Mouse (Mus musculus) liver, embryonic 16.5 days (tissue): Measurements from ENCODE around the gene Prdm8. TPM values are rescaled to one million over a fixed set of nuclear protein-coding genes. Genes with fewer than 3 reads are reported as not detected.

Experiments used
- ATAC-seq: fragments of 200-750 bp; cut with Nextera tagmentation; 2 replicates; pipeline ENCODE4 v1.8.0; 2017; ENCODE audit warnings: low read depth, mild to moderate bottlenecking, moderate number of reproducible peaks, moderate library complexity
- H3K27ac ChIP-seq: fragments of 300-500 bp; sonication (generic); 2 replicates; pipeline ENCODE4 v1.5.1; 2014; ENCODE audit warnings: mild to moderate bottlenecking, low read length
- H3K27me3 ChIP-seq: fragments of 300-500 bp; sonication (generic); 2 replicates; pipeline ENCODE4 v1.6.1; 2014; ENCODE audit warnings: low read depth, low read length, mixed read lengths; ENCODE audit not compliant: control insufficient read depth, insufficient read depth
- H3K36me3 ChIP-seq: fragments of 300-500 bp; sonication (generic); 2 replicates; pipeline ENCODE4 v1.6.1; 2014; ENCODE audit warnings: mild to moderate bottlenecking; ENCODE audit not compliant: control insufficient read depth, insufficient read depth
- H3K4me1 ChIP-seq: fragments of 300-500 bp; sonication (generic); 2 replicates; pipeline ENCODE4 v1.6.1; 2014; ENCODE audit warnings: low read depth, low read length, mixed read lengths; ENCODE audit not compliant: control insufficient read depth
- H3K4me2 ChIP-seq: fragments of 300-500 bp; sonication (generic); 2 replicates; pipeline ENCODE4 v1.6.1; 2014; ENCODE audit warnings: low read depth, low read length, mixed read lengths
- H3K4me3 ChIP-seq: fragments of 300-500 bp; sonication (generic); 2 replicates; pipeline ENCODE4 v1.5.1; 2014; ENCODE audit warnings: low read depth, mild to moderate bottlenecking, low read length
- H3K9ac ChIP-seq: fragments of 300-500 bp; sonication (generic); 2 replicates; pipeline ENCODE4 v1.6.1; 2014; ENCODE audit warnings: low read depth, low read length
- H3K9me3 ChIP-seq: fragments of 300-500 bp; sonication (generic); replicated peaks from 2 replicates; pipeline ENCODE4 v1.6.1; 2016; ENCODE audit warnings: low read length; ENCODE audit not compliant: control insufficient read depth
- WGBS: fragments of 180-500 bp; shearing (Covaris S2); extraction: QIAGEN DNeasy Blood & Tissue Kit; methylation state at CpG from one replicate; pipeline ENCODE4 v1.1.7; 2014; ENCODE audit not compliant: insufficient replicate concordance; 5-methylcytosine and 5-hydroxymethylcytosine counted together
- polyA plus RNA-seq: library from polyadenylated mRNA; unstranded; fragments of >200 nt; fragmentation: Nextera tagmentation; extraction: Ambion mirVana; gene quantifications from 2 replicates; pipeline ENCODE4 v1.2.1, GENCODE M21; 2015

The Prdm8 gene
- polyA plus RNA-seq, 1 experiment from 2014 or later: not detected

DNA sequence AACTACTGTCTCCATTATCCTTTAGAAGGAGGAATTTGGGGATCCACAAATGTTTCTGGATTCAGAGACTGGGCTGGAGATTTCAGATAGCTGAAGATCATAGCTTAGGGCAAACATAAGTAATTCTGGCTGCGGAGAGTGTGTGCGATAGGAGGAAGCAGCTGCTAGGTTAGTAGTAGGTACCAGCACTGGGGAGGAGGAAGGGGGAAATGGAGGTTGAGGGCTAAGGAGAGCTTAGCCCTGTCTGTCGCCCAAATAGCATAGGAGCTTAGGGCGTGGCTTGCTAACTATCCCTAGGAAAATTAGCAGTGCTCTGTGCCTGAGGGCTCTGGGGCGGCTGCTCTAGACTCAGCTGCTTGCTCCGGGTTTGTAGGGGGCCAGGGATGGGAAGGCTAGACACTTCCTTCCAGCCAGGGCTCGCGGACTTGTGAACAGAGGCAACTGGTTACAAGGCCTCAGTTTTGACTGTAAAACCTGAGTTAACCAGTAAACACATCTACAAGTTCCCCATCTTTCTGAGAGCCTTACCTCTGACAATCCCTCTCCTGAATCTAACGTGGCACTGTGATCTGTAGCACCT lies 4.7 kb downstream of the Prdm8 start:
- H3K36me3 ChIP-seq: no peaks in the 10 kb centered on the region
- 4% methylated on average over 9 of the region's 9 CpGs for WGBS
- no peak overlapping the region for H3K9ac ChIP-seq
- no peak overlapping the region for H3K4me2 ChIP-seq
- no peaks in the 10 kb centered on the region for H3K9me3 ChIP-seq
- H3K4me1 ChIP-seq: no peaks in the 10 kb centered on the region; the same call in none of the 2 replicates
- H3K4me3 ChIP-seq: no peak overlapping the region
- ATAC-seq: no peak
- peaks cover 69% of the 10 kb centered on the region for H3K27me3 ChIP-seq
- no peak overlapping the region for H3K27ac ChIP-seq

- no peaks in the 10 kb centered on the region; the same call in 1 of the 2 replicates for H3K4me1 ChIP-seq
- H3K27ac ChIP-seq: no peak overlapping the region
- no peaks in the 10 kb centered on the region for H3K9me3 ChIP-seq
- H3K9ac ChIP-seq: no peak overlapping the region
- no peaks in the 10 kb centered on the region for H3K36me3 ChIP-seq
- 3% methylated on average over 15 of the region's 15 CpGs for WGBS
- H3K27me3 ChIP-seq: peaks cover 60% of the 10 kb centered on the region
- no peak overlapping the region for H3K4me3 ChIP-seq
- H3K4me2 ChIP-seq: no peak overlapping the region
- ATAC-seq: no peak
Measured at GRCm38 (mm10) chr5:98172502-98173181, 5.6 kb downstream of the Prdm8 start.

DNA sequence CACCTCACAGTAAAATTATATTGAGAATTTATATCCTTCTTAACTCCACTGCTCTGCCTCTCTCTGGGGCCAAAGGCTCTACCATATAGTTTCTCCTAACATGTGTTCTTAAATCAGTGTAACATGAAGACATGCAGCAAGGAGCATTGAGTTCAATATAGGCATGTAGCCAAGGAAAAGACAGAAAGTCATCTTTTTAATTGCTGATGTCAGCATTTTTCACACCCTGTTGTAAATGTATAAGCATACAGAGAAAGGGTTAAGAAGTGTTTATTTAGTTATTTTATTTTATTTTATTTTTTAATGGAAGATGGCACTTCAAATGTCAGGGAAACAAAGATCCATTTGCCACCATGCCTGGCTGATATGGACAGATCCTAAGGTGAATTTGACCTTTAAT lies 6.7 kb downstream of the Prdm8 start:
- H3K36me3 ChIP-seq: no peaks in the 10 kb centered on the region
- H3K9me3 ChIP-seq: no peaks in the 10 kb centered on the region
- peaks cover 55% of the 10 kb centered on the region for H3K27me3 ChIP-seq
- no peak overlapping the region for H3K9ac ChIP-seq
- no peak for ATAC-seq
- H3K4me3 ChIP-seq: no peak overlapping the region
- no peak overlapping the region for H3K27ac ChIP-seq
- no peak overlapping the region for H3K4me2 ChIP-seq
- H3K4me1 ChIP-seq: no peaks in the 10 kb centered on the region

GRCm38 (mm10) chr5:98179606-98180005 lies 12.6 kb downstream of the Prdm8 start:
- no peak overlapping the region for H3K4me3 ChIP-seq
- peaks cover 63% of the 10 kb centered on the region for H3K27me3 ChIP-seq
- H3K4me1 ChIP-seq: no peaks in the 10 kb centered on the region
- no peak overlapping the region for H3K4me2 ChIP-seq
- no peaks in the 10 kb centered on the region for H3K9me3 ChIP-seq
- H3K9ac ChIP-seq: no peak overlapping the region
- H3K27ac ChIP-seq: no peak overlapping the region
- no peak for ATAC-seq
- 5% methylated on average over 12 of the region's 12 CpGs for WGBS
- no peaks in the 10 kb centered on the region for H3K36me3 ChIP-seq

GRCm38 (mm10) chr5:98180461-98180887 lies 13.5 kb downstream of the Prdm8 start:
- H3K4me3 ChIP-seq: no peak overlapping the region
- no peak overlapping the region for H3K27ac ChIP-seq
- H3K9me3 ChIP-seq: no peaks in the 10 kb centered on the region
- ATAC-seq: no peak
- H3K36me3 ChIP-seq: no peaks in the 10 kb centered on the region
- H3K27me3 ChIP-seq: peaks cover 72% of the 10 kb centered on the region
- 2% methylated on average over 19 of the region's 19 CpGs for WGBS
- H3K4me1 ChIP-seq: peaks cover 3% of the 10 kb centered on the region; the same call in 1 of the 2 replicates
- no peak overlapping the region for H3K9ac ChIP-seq
- no peak overlapping the region for H3K4me2 ChIP-seq

DNA sequence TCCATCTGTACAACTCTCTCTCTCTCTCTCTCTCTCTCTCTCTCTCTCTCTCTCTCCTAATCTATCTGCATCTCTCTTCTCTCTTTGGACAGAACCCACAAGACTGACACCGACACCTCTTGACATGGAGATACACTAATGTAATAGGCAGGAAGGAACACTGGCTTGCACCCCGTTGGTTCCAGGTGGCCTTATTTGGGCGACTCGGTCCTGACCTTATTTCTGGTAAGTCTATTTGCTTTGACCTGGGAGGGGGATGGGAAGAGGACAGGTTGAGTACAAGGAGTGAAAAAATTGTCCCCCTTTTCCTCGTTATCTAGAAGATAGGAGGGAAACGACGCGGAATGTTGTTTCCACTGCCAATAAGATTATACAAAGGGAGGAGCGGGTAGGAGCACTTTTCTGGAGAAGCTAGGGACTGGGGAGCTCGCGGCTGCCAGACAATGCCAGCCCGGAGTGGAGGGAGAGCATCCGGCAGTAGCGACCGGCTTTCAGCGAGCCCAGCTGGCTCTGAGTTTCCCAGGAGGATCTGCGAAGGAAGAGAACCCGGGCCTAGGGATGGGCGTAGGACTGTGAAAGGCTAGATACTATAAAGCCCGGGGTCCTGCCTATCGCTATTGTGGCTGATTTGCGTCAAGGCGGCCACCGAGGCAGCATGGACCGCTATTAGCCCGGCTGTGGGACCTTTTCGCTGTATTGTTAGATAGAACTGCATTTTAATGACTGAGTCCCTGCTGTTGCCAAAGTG lies 14.1 kb downstream of the Prdm8 start:
- Histone ChIP-seq H3K27ac (no peak overlapping the region), H3K27me3 (peaks cover 78% of the 10 kb centered on the region), H3K9ac (no peak overlapping the region), H3K4me2 (no peak overlapping the region), H3K9me3 (no peaks in the 10 kb centered on the region), H3K36me3 (no peaks in the 10 kb centered on the region), H3K4me1 (peaks cover 3% of the 10 kb centered on the region; the same call in 1 of the 2 replicates), H3K4me3 (no peak overlapping the region)
- ATAC-seq: no peak
- 2% methylated on average over 27 of the region's 27 CpGs for WGBS

- Histone ChIP-seq H3K27ac (no peak overlapping the region), H3K9me3 (no peaks in the 10 kb centered on the region), H3K4me2 (no peak overlapping the region), H3K9ac (no peak overlapping the region), H3K4me1 (peaks cover 3% of the 10 kb centered on the region; the same call in 1 of the 2 replicates), H3K36me3 (no peaks in the 10 kb centered on the region), H3K4me3 (no peak overlapping the region), H3K27me3 (peaks cover 86% of the 10 kb centered on the region)
- 4% methylated on average over 16 of the region's 16 CpGs for WGBS
- ATAC-seq: no peak
Measured at GRCm38 (mm10) chr5:98181686-98182602, 14.9 kb downstream of the Prdm8 start.

DNA sequence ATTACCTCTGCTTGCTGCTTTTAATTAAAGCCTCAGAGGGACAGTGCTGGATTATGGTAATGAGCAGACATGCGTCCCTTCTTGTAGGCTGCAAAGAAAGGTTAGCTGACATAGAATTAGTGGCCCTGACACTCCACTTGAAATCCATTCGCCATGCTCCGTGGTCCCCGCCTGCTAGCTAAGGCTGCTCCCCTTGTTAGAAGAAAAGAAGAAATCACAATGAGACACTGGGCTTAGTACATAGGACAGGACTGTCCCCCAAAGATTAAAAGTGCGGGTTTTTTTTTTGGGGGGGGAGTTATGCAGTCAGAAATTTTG lies 15.6 kb downstream of the Prdm8 start:
- no peak for ATAC-seq
- H3K36me3 ChIP-seq: no peaks in the 10 kb centered on the region
- no peak overlapping the region for H3K4me3 ChIP-seq
- WGBS: 7% methylated on average over 5 of the region's 5 CpGs
- H3K4me1 ChIP-seq: peaks cover 3% of the 10 kb centered on the region; the same call in 1 of the 2 replicates
- no peak overlapping the region for H3K9ac ChIP-seq
- H3K27ac ChIP-seq: no peak overlapping the region
- no peak overlapping the region for H3K4me2 ChIP-seq
- H3K9me3 ChIP-seq: no peaks in the 10 kb centered on the region
- H3K27me3 ChIP-seq: peaks cover 91% of the 10 kb centered on the region
